Mouse (Mus musculus): ENCODE measurements at regions not wholly inside any gene's neighbourhood (a gene's known extent, or its start where the extent isn't known, plus 50 kb on each side); places are given as distances from the start of the nearest gene placed in this dataset.

- DNase-seq: no peak
These were observed 317.7 kb downstream of the Gm21750 start for GRCm38 (mm10) chr14:73978694-73979093.

GRCm38 (mm10) chr14:73996229-73996628 is 335.2 kb downstream of the Gm21750 start:
- no peak for DNase-seq

- DNase-seq: no peak
These were observed 336.8 kb downstream of the Gm21750 start for GRCm38 (mm10) chr14:73997796-73998195.

GRCm38 (mm10) chr14:73999409-73999909 is 338.4 kb downstream of the Gm21750 start:
- DNase-seq: no peak

- peak; percentile 43 for DNase-seq
These were observed 345.9 kb downstream of the Gm21750 start for GRCm38 (mm10) chr14:74006911-74007310.

GRCm38 (mm10) chr14:74011555-74011954 is 350.5 kb downstream of the Gm21750 start:
- DNase-seq: no peak

GRCm38 (mm10) chr14:74019421-74019820 is 358.4 kb downstream of the Gm21750 start:
- no peak for DNase-seq

- peak; percentile 1 for DNase-seq
These were observed 386.1 kb downstream of the Gm21750 start for GRCm38 (mm10) chr14:74047009-74047694.

- no peak for DNase-seq
These were observed 386.8 kb downstream of the Gm21750 start for GRCm38 (mm10) chr14:74047695-74048280.

GRCm38 (mm10) chr14:74048386-74048785 is 387.4 kb downstream of the Gm21750 start:
- DNase-seq: peak; percentile 2

- DNase-seq: no peak
These were observed 405.0 kb downstream of the Gm21750 start for GRCm38 (mm10) chr14:74066051-74066450.

- no peak for DNase-seq
These were observed 432.0 kb downstream of the Gm21750 start for GRCm38 (mm10) chr14:74093016-74093415.

GRCm38 (mm10) chr14:74099696-74100095 is 438.7 kb downstream of the Gm21750 start:
- DNase-seq: no peak

- DNase-seq: no peak
These were observed 451.6 kb downstream of the Gm21750 start for GRCm38 (mm10) chr14:74112603-74113002.

- DNase-seq: no peak
These were observed 452.1 kb downstream of the Gm21750 start for GRCm38 (mm10) chr14:74113116-74113515.

- DNase-seq: no peak
These were observed 452.5 kb downstream of the Gm21750 start for GRCm38 (mm10) chr14:74113556-74113955.

- DNase-seq: no peak
These were observed 456.7 kb downstream of the Gm21750 start for GRCm38 (mm10) chr14:74117686-74118085.

GRCm38 (mm10) chr14:74145202-74145700 is 484.2 kb downstream of the Gm21750 start:
- DNase-seq: no peak

GRCm38 (mm10) chr14:74166221-74166620 is 474.4 kb upstream of the Htr2a start:
- DNase-seq: no peak

GRCm38 (mm10) chr14:74169131-74169875 is 471.3 kb upstream of the Htr2a start:
- DNase-seq: peak; percentile 1

GRCm38 (mm10) chr14:74180066-74180465 is 460.6 kb upstream of the Htr2a start:
- no peak for DNase-seq

- DNase-seq: no peak
These were observed 457.6 kb upstream of the Htr2a start for GRCm38 (mm10) chr14:74182996-74183395.

- no peak for DNase-seq
These were observed 438.9 kb upstream of the Htr2a start for GRCm38 (mm10) chr14:74201710-74202109.

Data from adrenal gland, adult 8-10 months (tissue).